Mouse (Mus musculus) gastrocnemius, postnatal 14 days (tissue): ENCODE results near the gene Rab39b. TPM values are rescaled to one million over a fixed set of nuclear protein-coding genes. Genes with fewer than 3 reads are reported as not detected.

ENCODE experiments used
- DNase-seq: peaks from one replicate; pipeline ENCODE4 v3.0.0; 2021; ENCODE audit warnings: mixed read lengths
- intact Hi-C: fragments of 180-260 bp; cut with DNase I; formaldehyde crosslinking; loops from one replicate; pipeline ENCODE4 v1.15.1; 2025; ENCODE audit warnings: low total_unique reads
- long read RNA-seq, 2 experiments: library from polyadenylated mRNA; stranded (forward); transcript quantifications; one replicate each; pipeline ENCODE4 v2.0.0; 2021
- total RNA-seq, 2 experiments: library from RNA; stranded (reverse); gene quantifications; 2 replicates each; pipeline ENCODE4 v1.2.3; 2021

Gene Rab39b
- total RNA-seq = under 1 TPM; 0.16 TPM
- long read RNA-seq, experiment 1, partial matches to known transcripts = 0 of 1 reads
- long read RNA-seq, experiment 1, other reads (novel, unspliced or antisense) = 0 of 1 reads
- long read RNA-seq, experiment 2 = 0 reads

DNA sequence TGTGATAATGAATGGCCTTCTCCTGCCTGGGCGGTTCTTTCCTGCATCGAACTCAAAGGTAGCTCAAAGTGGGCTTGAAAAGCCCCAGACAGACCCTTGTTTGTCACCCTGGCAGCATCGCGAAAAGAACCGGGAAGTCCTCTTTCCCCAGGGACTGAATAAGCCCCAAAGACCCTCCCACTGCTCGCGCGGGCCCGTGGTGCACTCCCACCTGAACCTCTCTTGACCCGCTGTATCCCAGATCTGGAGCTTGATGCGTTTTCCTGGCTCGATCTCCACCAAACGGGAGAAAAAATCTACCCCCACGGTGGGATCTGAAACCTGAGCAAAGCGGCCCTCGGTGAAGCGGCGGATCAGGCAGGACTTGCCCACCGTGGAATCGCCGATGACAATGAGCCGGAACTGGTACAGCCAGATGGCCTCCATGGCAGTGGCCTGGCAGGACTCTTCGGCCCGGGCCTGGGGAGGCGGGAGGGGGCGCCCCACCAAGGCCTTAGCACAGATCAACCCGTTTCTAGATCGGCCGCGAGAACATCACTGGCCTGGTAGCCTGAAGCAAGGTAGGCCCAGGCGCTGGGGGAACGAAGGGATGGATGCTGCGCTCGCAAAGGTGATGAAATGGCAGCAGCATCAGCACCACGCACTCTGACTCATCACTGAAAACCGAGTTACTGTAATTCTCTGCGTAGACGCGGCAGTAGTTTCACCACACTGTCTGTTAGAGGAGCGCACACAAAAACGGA, at the start of gene Rab39b:
Gene Rab39b (minus strand): TSS at position 650 of the 743 bp plus-strand sequence.
- peak; percentile 6 for DNase-seq
- intact Hi-C loops = no loop called here

DNA sequence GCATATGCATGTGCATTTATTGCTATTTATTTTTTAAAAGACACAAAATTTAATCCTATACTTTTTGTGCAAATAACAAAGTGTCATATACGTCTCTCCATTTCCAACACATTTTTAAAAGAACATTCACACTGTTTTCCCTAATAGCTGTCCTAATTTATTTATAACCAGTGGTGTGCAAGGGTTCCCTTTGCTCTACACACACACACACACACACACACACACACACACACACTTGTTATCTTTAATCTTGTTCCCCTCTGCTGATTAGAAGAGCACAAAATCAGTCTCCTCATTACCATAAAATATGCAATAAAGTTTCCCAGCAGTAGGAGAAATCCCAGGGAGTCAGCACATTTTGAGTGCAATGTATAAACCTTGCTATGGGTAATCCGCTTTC, 508 bp upstream of the Rab39b start:
- DNase-seq = no peak
- intact Hi-C loops = no loop called here

Other genes with a start within 250 kb of the Rab39b start
- gene Fundc2, start 195.8 kb downstream of the Rab39b start, total RNA-seq = 100 to 1,000 TPM; 151 to 161 TPM
- under 1 TPM; 0.39 to 0.89 TPM for gene F8, start 195.6 kb downstream of the Rab39b start, total RNA-seq
- 1 to 10 TPM; 2.8 to 4.6 TPM for gene Cmc4, start 161.6 kb downstream of the Rab39b start, total RNA-seq
- gene Mtcp1, start 161.6 kb downstream of the Rab39b start, total RNA-seq = 1 to 10 TPM; 1.5 to 3.3 TPM
- 10 to 100 TPM; 14.8 to 17.0 TPM for gene Brcc3, start 161.6 kb downstream of the Rab39b start, total RNA-seq
- gene Vbp1, start 63.9 kb downstream of the Rab39b start, total RNA-seq = 10 to 100 TPM; 40.1 to 46.2 TPM